Mouse (Mus musculus): ENCODE results near the gene Irf2bpl.

Gene Irf2bpl

GRCm38 (mm10) chr12:86889103-86889644 lies 4.6 kb upstream of the Irf2bpl start:
- in situ Hi-C loops (cut with MboI; ENCODE audit: low pct_unique_long_range_greater_than_20kb in 1 of 2, low sequenced_read_pairs in 2 of 2, unreplicated experiment in 1 of 2), result no loop called here

GRCm38 (mm10) chr12:86888130-86889069 lies 3.8 kb upstream of the Irf2bpl start:
- in situ Hi-C loops (cut with MboI; ENCODE audit: low pct_unique_long_range_greater_than_20kb in 1 of 2, low sequenced_read_pairs in 2 of 2, unreplicated experiment in 1 of 2), result no loop called here

GRCm38 (mm10) chr12:86887381-86888129 lies 3.0 kb upstream of the Irf2bpl start:
- in situ Hi-C loops (cut with MboI; ENCODE audit: low pct_unique_long_range_greater_than_20kb in 1 of 2, low sequenced_read_pairs in 2 of 2, unreplicated experiment in 1 of 2), result no loop called here

- in situ Hi-C loops (cut with MboI; ENCODE audit: low pct_unique_long_range_greater_than_20kb in 1 of 2, low sequenced_read_pairs in 2 of 2, unreplicated experiment in 1 of 2), result no loop called here
These were observed 1.9 kb upstream of the Irf2bpl start for GRCm38 (mm10) chr12:86886446-86886965.

- in situ Hi-C loops (cut with MboI; ENCODE audit: low pct_unique_long_range_greater_than_20kb in 1 of 2, low sequenced_read_pairs in 2 of 2, unreplicated experiment in 1 of 2), result no loop called here
These were observed 1.1 kb upstream of the Irf2bpl start for GRCm38 (mm10) chr12:86885746-86886145.

- in situ Hi-C loops (cut with MboI; ENCODE audit: low pct_unique_long_range_greater_than_20kb in 1 of 2, low sequenced_read_pairs in 2 of 2, unreplicated experiment in 1 of 2), result no loop called here
These were observed 738 bp upstream of the Irf2bpl start for GRCm38 (mm10) chr12:86885336-86885735.

GRCm38 (mm10) chr12:86883280-86884196 lies 1.1 kb downstream of the Irf2bpl start:
- in situ Hi-C loops (cut with MboI; ENCODE audit: low pct_unique_long_range_greater_than_20kb in 1 of 2, low sequenced_read_pairs in 2 of 2, unreplicated experiment in 1 of 2), result no loop called here

- in situ Hi-C loops (cut with MboI; ENCODE audit: low pct_unique_long_range_greater_than_20kb in 1 of 2, low sequenced_read_pairs in 2 of 2, unreplicated experiment in 1 of 2), result no loop called here
These were observed 1.6 kb downstream of the Irf2bpl start for GRCm38 (mm10) chr12:86883019-86883279.

- in situ Hi-C loops (cut with MboI; ENCODE audit: low pct_unique_long_range_greater_than_20kb in 1 of 2, low sequenced_read_pairs in 2 of 2, unreplicated experiment in 1 of 2), result no loop called here
These were observed 2.1 kb downstream of the Irf2bpl start for GRCm38 (mm10) chr12:86882279-86883018.

- in situ Hi-C loops (cut with MboI; ENCODE audit: low pct_unique_long_range_greater_than_20kb in 1 of 2, low sequenced_read_pairs in 2 of 2, unreplicated experiment in 1 of 2), result no loop called here
These were observed 2.8 kb downstream of the Irf2bpl start for GRCm38 (mm10) chr12:86881809-86882278.

GRCm38 (mm10) chr12:86880090-86880723 lies 4.4 kb downstream of the Irf2bpl start:
- in situ Hi-C loops (cut with MboI; ENCODE audit: low pct_unique_long_range_greater_than_20kb in 1 of 2, low sequenced_read_pairs in 2 of 2, unreplicated experiment in 1 of 2), result no loop called here

- in situ Hi-C loops (cut with MboI; ENCODE audit: low pct_unique_long_range_greater_than_20kb in 1 of 2, low sequenced_read_pairs in 2 of 2, unreplicated experiment in 1 of 2), result no loop called here
These were observed 5.0 kb downstream of the Irf2bpl start for GRCm38 (mm10) chr12:86879446-86880085.

- in situ Hi-C loops (cut with MboI; ENCODE audit: low pct_unique_long_range_greater_than_20kb in 1 of 2, low sequenced_read_pairs in 2 of 2, unreplicated experiment in 1 of 2), result no loop called here
These were observed 5.9 kb downstream of the Irf2bpl start for GRCm38 (mm10) chr12:86878426-86879353.

GRCm38 (mm10) chr12:86876981-86877380 lies 7.6 kb downstream of the Irf2bpl start:
- in situ Hi-C loops (cut with MboI; ENCODE audit: low pct_unique_long_range_greater_than_20kb in 1 of 2, low sequenced_read_pairs in 2 of 2, unreplicated experiment in 1 of 2), result no loop called here

- in situ Hi-C loops (cut with MboI; ENCODE audit: low pct_unique_long_range_greater_than_20kb in 1 of 2, low sequenced_read_pairs in 2 of 2, unreplicated experiment in 1 of 2), result no loop called here
These were observed 8.5 kb downstream of the Irf2bpl start for GRCm38 (mm10) chr12:86876116-86876515.
